Mouse (Mus musculus) left cerebral cortex, adult 11 months (tissue): ENCODE measurements around the gene Fbxo8.

Source experiments
- DNase-seq: peaks from one replicate; pipeline ENCODE4 v3.0.0; 2022; ENCODE audit warnings: low spot score

Fbxo8 gene

DNA sequence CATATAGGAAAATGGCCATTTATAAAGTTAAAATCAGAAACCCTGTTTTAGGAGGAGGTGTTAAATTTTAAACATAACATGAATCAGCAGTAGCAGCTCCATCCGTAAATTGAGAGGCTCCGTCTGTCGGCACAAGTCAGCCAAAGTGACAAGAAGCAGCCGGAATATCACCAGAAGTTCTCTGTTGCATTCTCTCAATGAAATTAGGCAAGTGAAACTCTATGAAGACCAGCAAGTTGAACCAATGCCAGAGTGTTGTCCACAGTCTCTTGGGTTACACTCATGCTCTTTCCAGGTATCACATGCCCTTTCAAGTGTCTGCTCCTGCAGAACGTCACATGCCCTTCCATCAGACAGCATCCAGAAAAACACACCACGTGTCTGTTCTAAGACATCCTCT is 60.8 kb downstream of the Fbxo8 start:
- no peak for DNase-seq

DNA sequence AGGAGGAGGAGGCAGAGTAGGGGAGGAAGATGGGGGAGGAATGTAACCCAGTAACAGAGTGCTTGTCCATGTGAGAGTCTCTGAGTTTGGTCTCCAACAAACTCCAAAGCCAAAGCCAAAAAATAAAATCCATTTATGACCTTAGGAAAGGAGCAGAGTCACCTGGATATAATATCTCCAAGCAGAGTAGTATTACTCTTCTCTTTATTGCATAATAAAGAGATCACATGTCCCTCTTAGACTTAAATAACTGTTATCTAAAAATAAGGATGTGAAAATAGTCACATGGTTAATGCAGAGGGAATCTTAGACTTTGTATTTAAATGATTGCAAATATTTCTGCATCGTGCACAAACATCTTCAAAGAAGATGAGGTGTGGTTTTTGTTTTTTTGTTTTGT is 63.3 kb downstream of the Fbxo8 start:
- DNase-seq, result no peak

DNA sequence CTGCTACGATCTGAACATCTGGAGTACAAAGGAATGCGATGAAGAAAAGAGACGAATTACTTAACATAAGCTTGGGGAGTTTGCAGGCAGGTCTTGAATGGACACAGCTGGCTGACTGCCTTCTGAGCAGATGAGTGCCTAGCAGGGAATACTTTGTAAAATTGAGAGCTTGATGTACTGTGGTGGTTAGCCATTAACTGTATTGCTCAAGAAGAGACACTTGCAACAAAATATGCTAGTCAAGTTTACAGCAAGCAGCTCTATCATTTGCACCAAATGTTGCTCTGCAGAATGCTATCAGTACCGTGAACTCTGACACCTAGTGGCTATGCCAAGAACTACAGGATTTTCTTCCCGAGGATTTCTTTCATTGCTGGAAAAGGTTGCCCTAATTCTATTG is 64.1 kb downstream of the Fbxo8 start:
- peak; percentile 42 for DNase-seq

DNA sequence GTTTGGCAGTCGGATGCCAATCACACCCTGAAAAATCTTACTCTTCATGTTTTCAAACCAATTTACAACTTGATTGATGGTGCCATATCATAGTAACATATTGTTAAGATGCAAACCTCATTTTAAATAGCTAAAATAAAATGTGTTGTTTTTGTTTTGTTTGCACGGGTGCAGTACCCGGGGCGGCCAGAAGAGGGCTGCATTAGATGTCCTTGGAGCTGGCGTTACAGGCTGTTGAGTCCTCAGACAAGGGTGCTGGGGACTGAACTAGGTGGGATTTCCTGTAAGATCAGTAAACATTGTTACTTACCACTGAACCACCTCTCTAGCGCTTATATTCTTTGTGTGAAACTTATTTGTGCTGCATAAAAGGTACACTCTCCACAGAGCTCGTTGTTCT is 65.4 kb downstream of the Fbxo8 start:
- DNase-seq, result no peak

DNA sequence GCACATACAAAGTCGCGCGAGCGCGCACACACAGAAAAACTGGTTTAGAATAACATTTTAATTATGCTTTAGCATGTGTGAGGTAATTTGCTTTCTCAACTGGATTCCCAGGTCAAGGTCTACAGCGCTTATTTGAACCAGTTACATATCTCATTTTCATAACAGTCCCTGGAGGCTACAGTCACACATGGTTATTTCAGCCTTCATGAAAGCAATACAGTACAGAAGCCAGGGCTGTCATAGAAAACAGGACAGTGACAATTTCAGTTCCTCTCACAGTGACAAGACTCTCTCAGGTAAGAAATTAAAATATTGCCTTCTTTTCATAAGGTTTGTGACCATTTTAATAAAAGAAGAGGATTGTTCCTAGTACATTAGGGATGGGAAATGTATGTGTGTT is 66.4 kb downstream of the Fbxo8 start:
- DNase-seq, result no peak

DNA sequence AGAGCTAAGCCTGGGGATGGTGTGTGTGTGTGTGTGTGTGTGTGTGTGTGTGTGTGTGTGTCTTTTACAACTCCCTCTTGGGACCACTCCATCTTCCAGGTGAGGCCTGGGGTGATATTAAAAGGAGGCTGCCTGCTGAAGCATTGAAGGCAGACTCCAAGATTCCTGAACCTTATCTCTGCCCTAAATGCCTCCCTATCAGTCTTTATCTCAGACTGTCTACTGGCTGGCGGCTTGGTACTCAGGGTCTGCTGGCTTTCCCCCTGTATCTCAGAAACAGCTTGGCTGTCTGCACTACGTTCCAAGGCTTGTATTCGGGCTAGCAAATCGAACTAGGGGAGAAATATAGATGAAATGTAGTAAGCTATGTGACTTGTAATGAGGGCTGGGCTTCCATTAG is 68.2 kb downstream of the Fbxo8 start:
- DNase-seq, result no peak

DNA sequence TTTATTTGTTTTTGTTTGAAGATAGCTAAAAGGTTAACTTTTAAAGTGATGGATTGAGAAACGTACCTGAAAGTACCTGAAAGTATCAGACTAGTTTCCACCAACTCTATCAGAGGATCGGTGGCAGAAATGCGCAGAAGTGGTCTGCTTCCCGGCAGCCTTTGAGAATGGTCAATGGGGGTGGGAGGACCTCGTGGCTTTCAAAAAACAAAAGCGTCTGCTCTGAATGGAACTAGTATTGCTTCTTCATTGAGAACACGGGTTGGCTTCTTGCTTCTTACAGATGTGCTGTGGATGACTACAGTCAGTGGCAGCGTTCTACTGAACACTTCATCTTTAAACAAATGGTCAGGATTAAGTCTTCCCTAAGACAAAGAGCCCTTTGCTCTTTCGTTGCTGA is 68.7 kb downstream of the Fbxo8 start:
- no peak for DNase-seq

DNA sequence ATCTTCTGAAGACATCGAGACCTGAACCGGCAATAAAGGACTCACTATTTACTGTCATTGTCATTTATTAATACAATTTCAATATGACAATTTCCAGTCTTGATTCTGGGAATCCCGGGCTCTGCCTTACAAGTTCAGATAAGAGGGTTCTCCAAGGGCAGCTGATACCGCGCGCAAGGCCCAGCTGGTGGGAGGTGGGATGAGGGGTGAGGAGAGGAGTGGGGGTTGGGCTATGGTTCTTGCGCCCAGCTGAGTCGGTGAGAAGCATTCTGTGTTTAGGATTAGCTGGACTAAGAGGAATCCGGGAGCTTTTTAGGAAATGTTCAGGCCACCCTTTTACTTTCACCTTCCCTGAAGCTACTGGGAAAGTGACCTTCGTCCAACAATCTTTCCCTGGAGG is 69.8 kb downstream of the Fbxo8 start:
- DNase-seq, result no peak

DNA sequence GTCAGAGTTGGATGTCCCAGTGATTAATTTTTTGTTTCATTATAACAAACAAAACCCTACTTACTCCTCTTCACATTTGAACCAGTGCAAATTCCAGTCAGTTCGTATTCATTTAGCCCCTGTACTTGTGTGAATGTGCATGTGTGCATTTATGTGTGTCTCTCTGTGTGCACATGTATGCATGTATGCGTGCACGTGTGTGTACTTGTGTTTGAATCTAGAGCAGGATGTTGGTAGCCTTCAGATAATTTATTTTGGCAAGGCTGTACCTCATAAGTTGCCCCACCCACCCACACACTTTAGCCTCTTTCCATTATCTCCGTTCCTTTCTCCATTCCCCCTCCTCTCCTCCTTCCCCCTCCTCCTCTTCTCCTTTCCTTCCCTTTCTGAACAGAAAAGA is 70.2 kb downstream of the Fbxo8 start:
- no peak for DNase-seq

DNA sequence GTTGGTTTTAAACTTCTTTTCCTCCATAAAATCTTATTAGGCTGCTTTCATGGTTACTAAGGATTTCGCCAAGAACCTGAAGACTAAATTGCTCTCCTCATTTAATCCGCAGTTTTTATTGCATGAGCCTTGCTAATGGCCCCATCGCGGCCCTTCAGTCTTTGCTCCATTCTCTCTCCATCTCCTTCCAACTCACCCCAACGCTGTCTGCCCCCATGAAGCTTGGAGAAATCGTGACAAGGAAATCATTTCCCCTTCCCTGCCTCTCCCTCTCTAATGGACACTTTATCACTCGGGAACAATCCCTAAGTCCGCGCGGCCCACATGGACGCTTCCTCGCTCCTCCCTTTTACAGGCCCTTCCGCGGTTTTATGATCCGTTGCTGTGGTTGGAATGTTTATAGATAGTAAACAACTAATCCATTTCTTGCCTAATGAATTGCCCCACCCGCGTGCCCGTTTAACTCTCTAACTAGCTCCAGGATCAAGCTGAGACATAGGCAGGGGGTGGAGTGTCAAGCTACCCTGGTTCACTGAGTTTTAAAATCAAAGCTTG is 71.7 kb downstream of the Fbxo8 start:
- no peak for DNase-seq

DNA sequence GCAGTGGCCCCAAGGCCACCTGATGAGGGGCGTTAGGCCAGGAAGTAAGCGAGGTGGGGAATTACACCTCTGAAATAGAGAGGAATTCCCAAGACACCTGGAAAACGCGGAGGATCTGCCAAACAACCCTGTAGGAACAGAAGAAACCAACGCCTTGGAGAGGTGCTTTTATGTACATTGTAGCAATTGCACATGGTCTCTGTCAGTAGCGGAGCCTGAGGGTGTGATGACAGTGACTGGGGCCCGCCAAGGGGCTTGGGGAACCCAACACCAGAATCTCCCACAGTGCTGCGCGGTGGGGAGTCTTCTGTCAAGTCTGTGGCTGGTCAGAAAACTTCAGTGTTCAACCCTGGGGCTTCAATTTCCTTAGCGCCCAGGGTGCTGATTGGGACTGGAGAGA is 72.5 kb downstream of the Fbxo8 start:
- DNase-seq, result no peak

DNA sequence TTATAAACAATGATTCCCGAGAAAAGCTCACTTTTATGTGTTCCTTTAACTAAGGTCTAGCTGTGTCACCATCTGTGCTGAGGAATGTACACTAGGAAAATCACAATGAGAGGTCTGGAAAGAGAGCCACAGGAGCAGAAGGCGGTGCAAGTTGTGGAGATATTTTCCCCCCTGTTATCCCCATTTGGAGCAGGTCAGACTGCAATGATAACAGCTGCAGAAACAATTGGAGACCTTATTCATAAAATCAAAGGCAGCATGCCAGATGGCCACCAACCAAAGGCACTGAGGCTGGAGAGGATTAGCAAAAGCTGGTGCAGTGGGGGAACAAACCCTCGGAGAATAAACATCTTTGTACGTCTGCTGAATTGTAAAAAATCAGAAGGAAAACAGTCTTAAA is 78.3 kb downstream of the Fbxo8 start:
- no peak for DNase-seq

DNA sequence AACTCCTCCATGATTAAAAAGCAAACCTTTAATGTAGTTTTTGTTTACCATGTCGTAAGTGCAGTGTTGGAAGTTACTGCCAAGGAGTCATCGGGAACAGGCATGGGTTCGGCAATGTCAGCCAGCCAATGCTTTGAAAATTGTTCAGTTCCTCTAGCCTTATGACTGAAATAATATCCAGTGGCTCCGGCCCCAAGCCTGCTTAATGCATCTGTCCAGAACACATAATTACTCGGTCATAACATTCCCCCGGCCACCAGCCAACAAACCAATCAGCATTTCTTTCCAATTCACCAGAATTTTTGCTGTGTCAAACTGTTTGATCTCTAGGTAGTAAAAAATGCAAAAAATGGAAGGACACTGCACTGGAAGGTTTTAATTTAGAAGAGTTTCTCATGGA is 88.4 kb downstream of the Fbxo8 start:
- no peak for DNase-seq
